Mouse (Mus musculus) limb, embryonic 12.5 days (tissue): ENCODE measurements around the gene Dhcr7. TPM values are rescaled to one million over a fixed set of nuclear protein-coding genes. Genes with fewer than 3 reads are reported as not detected.

ENCODE experiments used
- ATAC-seq: fragments of 200-750 bp; cut with Nextera tagmentation; 2 replicates; pipeline ENCODE4 v1.8.0; 2017; ENCODE audit warnings: low read depth, moderate TSS enrichment; ENCODE audit not compliant: insufficient number of reproducible peaks, insufficient read depth, low FRiP score, low TSS enrichment
- H3K27ac ChIP-seq: fragments of 300-500 bp; sonication (generic); 2 replicates; pipeline ENCODE4 v1.5.1; 2016; ENCODE audit warnings: mild to moderate bottlenecking, moderate library complexity
- H3K27me3 ChIP-seq: fragments of 300-500 bp; sonication (generic); 2 replicates; pipeline ENCODE4 v1.6.1; 2016; ENCODE audit warnings: mild to moderate bottlenecking, moderate library complexity
- H3K36me3 ChIP-seq: fragments of 300-500 bp; sonication (generic); 2 replicates; pipeline ENCODE4 v1.6.1; 2016; ENCODE audit warnings: mild to moderate bottlenecking, moderate library complexity
- H3K4me1 ChIP-seq: fragments of 300-500 bp; sonication (generic); replicated peaks from 2 replicates; pipeline ENCODE4 v1.6.1; 2016
- H3K4me2 ChIP-seq: fragments of 300-500 bp; sonication (generic); 2 replicates; pipeline ENCODE4 v1.6.1; 2016; ENCODE audit warnings: mild to moderate bottlenecking, moderate library complexity
- H3K4me3 ChIP-seq: fragments of 300-500 bp; sonication (generic); replicated peaks from 2 replicates; pipeline ENCODE4 v1.5.1; 2016; ENCODE audit warnings: mild to moderate bottlenecking
- H3K9ac ChIP-seq: fragments of 300-500 bp; sonication (generic); replicated peaks from 2 replicates; pipeline ENCODE4 v1.6.1; 2016; ENCODE audit warnings: mild to moderate bottlenecking, moderate library complexity
- H3K9me3 ChIP-seq: fragments of 300-500 bp; sonication (generic); 2 replicates; pipeline ENCODE4 v1.6.1; 2016; ENCODE audit warnings: mild to moderate bottlenecking, moderate library complexity
- WGBS: fragments of 180-500 bp; shearing (Covaris S2); methylation state at CpG from one replicate; pipeline ENCODE4 v1.1.7; 2016; 5-methylcytosine and 5-hydroxymethylcytosine counted together
- polyA plus RNA-seq: library from polyadenylated mRNA; unstranded; fragments of >200 nt; fragmentation: Nextera tagmentation; extraction: Ambion mirVana; gene quantifications from 2 replicates; pipeline ENCODE4 v1.2.1, GENCODE M21; 2016

Gene Dhcr7
- 31.0 and 38.9 TPM in 2 replicates for polyA plus RNA-seq

DNA sequence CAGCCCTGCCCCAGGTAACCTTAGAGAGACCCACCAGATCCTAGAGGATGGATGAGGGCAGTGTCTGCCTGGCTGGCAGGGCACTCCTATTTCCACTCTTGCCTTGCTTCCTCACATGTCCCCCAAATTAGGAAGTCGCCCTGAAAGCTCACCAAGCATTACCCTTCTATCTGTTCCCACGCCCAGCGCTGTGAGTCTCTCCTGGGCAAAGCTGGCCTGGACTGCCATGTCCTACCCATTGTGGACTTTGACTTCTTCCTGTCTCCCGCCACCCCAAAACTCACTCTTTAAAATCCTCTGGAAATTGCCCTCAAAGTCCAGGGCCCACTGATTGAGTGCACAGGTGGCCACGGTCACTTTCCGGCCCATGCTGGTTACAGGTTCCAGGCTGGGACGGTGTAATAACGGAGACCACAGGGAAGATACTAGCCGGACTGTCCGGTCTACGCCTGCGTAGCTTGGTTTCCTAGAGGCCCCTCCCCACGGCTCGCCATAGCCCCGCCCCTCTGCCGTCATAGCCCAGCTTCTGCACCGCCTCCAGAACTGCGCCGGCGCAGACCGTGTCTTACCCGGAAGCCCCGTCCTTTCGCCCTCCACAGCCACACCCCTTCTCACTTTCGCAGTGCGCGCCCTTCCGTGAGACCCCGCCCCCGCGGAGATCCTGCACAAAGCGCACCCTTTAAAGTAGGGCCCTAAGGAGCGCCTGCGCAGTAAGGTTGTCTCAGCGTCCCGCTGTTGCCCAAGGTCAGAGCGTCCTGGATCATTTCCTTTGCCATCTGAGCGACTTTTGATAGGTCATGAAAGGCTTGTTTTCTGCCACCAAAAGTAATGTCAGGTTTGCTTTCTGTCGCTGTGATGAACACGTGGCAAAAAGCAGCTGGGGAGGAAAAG lies at the start of gene Dhcr7, which contains the start of gene Nadsyn1:
Dhcr7 (plus strand) TSS at position 771 of the 891 bp plus-strand sequence.
Nadsyn1 (minus strand) TSS at position 475 of the 891 bp plus-strand sequence.
- H3K27ac ChIP-seq = peak within 1 kb of the TSS; percentile 79
- peaks cover 11% of the 10 kb centered on the region for H3K4me1 ChIP-seq
- H3K9me3 ChIP-seq = no peaks in the 10 kb centered on the region
- under 1% methylated on average over 40 of the region's 40 CpGs for WGBS
- peak within 1 kb of the TSS; percentile 62 for H3K4me3 ChIP-seq
- no peaks in the 10 kb centered on the region for H3K27me3 ChIP-seq
- H3K36me3 ChIP-seq = peaks cover 11% of the 10 kb centered on the region
- ATAC-seq = peak; percentile 94
- H3K4me2 ChIP-seq = peak within 1 kb of the TSS; percentile 84
- H3K9ac ChIP-seq = peak within 1 kb of the TSS; percentile 74

GRCm38 (mm10) chr7:143776137-143776536 lies 46.8 kb upstream of the Dhcr7 start:
- 29% methylated on average over 3 of the region's 3 CpGs for WGBS
- Histone ChIP-seq H3K4me2 (no peak overlapping the region), H3K4me1 (no peaks in the 10 kb centered on the region), H3K4me3 (no peak overlapping the region), H3K9me3 (no peaks in the 10 kb centered on the region), H3K27me3 (no peaks in the 10 kb centered on the region), H3K27ac (no peak overlapping the region), H3K36me3 (0 out of 2 replicates have a peak, but pooled peaks cover 4% of the 10 kb centered on the region), H3K9ac (no peak overlapping the region)
- ATAC-seq = no peak

- Histone ChIP-seq H3K4me3 (no peak overlapping the region), H3K27me3 (no peaks in the 10 kb centered on the region), H3K4me2 (no peak overlapping the region), H3K9ac (no peak overlapping the region), H3K27ac (no peak overlapping the region), H3K4me1 (no peaks in the 10 kb centered on the region), H3K9me3 (no peaks in the 10 kb centered on the region), H3K36me3 (0 out of 2 replicates have a peak, but pooled peaks cover 5% of the 10 kb centered on the region)
- 69% methylated on average over 2 of the region's 2 CpGs for WGBS
- no peak for ATAC-seq
Observed at GRCm38 (mm10) chr7:143777375-143777774, 45.6 kb upstream of the Dhcr7 start.

DNA sequence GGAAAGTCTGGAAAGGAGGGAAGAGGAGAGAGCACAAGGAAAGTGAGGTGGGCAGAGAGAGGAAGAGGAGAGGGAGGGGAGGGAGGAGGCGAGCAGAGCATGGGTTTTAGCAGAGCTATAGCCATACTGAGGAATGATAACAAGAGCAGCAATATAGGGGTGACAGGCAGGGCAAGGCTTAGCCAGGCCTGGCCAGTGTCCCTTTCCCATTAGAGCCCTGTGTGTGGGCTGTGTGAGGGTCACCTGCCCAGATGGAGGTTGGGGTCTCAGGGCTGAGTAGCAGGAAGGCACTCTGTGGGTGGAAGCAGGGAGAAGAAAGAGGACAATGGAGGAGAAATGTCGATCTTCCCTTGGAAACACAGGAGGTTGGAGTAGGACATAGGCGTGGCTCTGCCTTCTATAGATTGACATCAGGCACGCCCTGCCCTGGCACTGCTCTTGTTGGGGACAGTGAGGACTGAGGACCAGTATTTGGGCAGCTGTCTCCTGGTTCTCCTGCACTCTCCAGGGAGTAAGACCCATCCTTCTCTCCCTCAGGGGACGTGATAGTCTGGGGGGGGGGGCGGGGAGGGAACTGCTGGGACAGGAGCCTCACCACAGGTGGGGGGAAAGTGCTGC lies 39.5 kb upstream of the Dhcr7 start:
- Histone ChIP-seq H3K27me3 (no peaks in the 10 kb centered on the region; the same call in 1 of the 2 replicates), H3K27ac (peak overlapping the region; percentile 80), H3K9ac (peak overlapping the region; percentile 63), H3K36me3 (0 out of 2 replicates have a peak, but pooled peaks cover 5% of the 10 kb centered on the region), H3K4me2 (peak overlapping the region; percentile 69), H3K9me3 (no peaks in the 10 kb centered on the region), H3K4me3 (peak overlapping the region; percentile 43), H3K4me1 (peaks cover 22% of the 10 kb centered on the region)
- peak; percentile 26; the same call in 1 of the 2 replicates for ATAC-seq
- 21% methylated on average over 5 of the region's 6 CpGs for WGBS

GRCm38 (mm10) chr7:143783996-143784829 lies 38.7 kb upstream of the Dhcr7 start, which contains the start of gene Mrgpre:
Gene Mrgpre (minus strand): TSS chr7:143784500.
- whole genome bisulfite sequencing = 3% methylated on average over 21 of the region's 21 CpGs
- 0 out of 2 replicates have a peak, but pooled peaks cover 5% of the 10 kb centered on the region for H3K36me3 ChIP-seq
- H3K4me1 ChIP-seq = peaks cover 22% of the 10 kb centered on the region
- H3K27ac ChIP-seq = peak within 1 kb of the TSS; percentile 80
- H3K27me3 ChIP-seq = no peaks in the 10 kb centered on the region; the same call in 1 of the 2 replicates
- H3K4me2 ChIP-seq = peak within 1 kb of the TSS; percentile 69
- peak within 1 kb of the TSS; percentile 63 for H3K9ac ChIP-seq
- H3K4me3 ChIP-seq = peak within 1 kb of the TSS; percentile 43
- ATAC-seq = peak; percentile 92
- H3K9me3 ChIP-seq = no peaks in the 10 kb centered on the region

DNA sequence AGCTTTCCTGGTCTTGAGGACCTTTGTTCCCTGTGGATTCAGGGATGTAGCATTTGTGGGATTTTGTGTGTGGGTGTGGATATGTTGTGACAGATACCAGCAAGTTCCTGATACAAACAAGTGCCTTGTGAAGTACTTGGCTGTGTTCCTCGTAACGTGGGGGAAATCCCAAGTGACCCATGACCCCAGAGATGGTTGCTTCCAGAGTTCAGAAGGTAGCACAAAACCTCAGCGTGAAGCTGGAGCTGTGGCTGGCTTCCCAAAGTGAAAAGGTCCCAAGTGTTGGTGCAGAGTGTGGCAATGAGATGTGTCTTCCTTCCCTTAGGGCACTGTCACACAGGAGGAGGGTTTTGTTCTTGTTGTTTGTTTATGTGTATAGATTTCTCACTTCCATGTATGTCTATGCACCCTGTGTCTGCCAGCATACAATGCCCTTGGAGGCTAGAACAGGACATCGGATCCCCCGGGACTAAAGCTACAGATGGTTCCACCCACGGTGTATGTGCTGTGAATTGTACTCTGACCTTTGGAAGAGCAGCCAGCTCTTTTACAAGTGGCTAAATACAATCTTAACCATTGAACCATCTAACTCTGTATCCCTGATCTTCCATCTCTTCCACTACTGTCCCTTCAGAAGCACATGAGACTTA lies 30.5 kb upstream of the Dhcr7 start:
- no peak overlapping the region for H3K9ac ChIP-seq
- H3K9me3 ChIP-seq = no peaks in the 10 kb centered on the region
- H3K36me3 ChIP-seq = peaks cover 28% of the 10 kb centered on the region
- ATAC-seq = no peak
- no peak overlapping the region for H3K4me2 ChIP-seq
- H3K4me1 ChIP-seq = no peaks in the 10 kb centered on the region
- WGBS = 81% methylated on average over 6 of the region's 6 CpGs
- no peak overlapping the region for H3K27ac ChIP-seq
- H3K27me3 ChIP-seq = no peaks in the 10 kb centered on the region
- H3K4me3 ChIP-seq = no peak overlapping the region

- H3K27ac ChIP-seq = no peak overlapping the region
- no peaks in the 10 kb centered on the region for H3K4me1 ChIP-seq
- H3K4me3 ChIP-seq = no peak overlapping the region
- no peak overlapping the region for H3K9ac ChIP-seq
- no peak overlapping the region for H3K4me2 ChIP-seq
- 61% methylated on average over 4 of the region's 4 CpGs for WGBS
- H3K9me3 ChIP-seq = no peaks in the 10 kb centered on the region
- H3K27me3 ChIP-seq = no peaks in the 10 kb centered on the region
- ATAC-seq = no peak
- H3K36me3 ChIP-seq = peaks cover 35% of the 10 kb centered on the region
Observed at GRCm38 (mm10) chr7:143793121-143793520, 29.8 kb upstream of the Dhcr7 start.

- no peak for ATAC-seq
- WGBS = 88% methylated on average over 4 of the region's 4 CpGs
Observed at GRCm38 (mm10) chr7:143798783-143799182, 24.2 kb upstream of the Dhcr7 start.

GRCm38 (mm10) chr7:143800770-143801169 lies 22.2 kb upstream of the Dhcr7 start:
- Histone ChIP-seq H3K9me3 (no peaks in the 10 kb centered on the region), H3K9ac (no peak overlapping the region), H3K36me3 (peaks cover 95% of the 10 kb centered on the region), H3K27me3 (no peaks in the 10 kb centered on the region), H3K27ac (no peak overlapping the region), H3K4me1 (no peaks in the 10 kb centered on the region), H3K4me2 (no peak overlapping the region), H3K4me3 (no peak overlapping the region)
- 75% methylated on average over 1 of the region's 1 CpGs for WGBS
- no peak for ATAC-seq

More at GRCm38 (mm10) chr7:143798783-143799182, 24.2 kb upstream of the Dhcr7 start:
- H3K4me3 ChIP-seq = no peak overlapping the region
- H3K9ac ChIP-seq = no peak overlapping the region
- no peak overlapping the region for H3K4me2 ChIP-seq
- H3K9me3 ChIP-seq = no peaks in the 10 kb centered on the region
- peaks cover 91% of the 10 kb centered on the region for H3K36me3 ChIP-seq
- H3K27me3 ChIP-seq = no peaks in the 10 kb centered on the region
- no peaks in the 10 kb centered on the region for H3K4me1 ChIP-seq
- no peak overlapping the region for H3K27ac ChIP-seq
